Mouse (Mus musculus): ENCODE data around the gene Sf3b5. TPM values are rescaled to one million over a fixed set of nuclear protein-coding genes. Genes with fewer than 3 reads are reported as not detected.
A peak's percentile ranks its signal among the peaks of the same experiment; 100 is the strongest.
"Not testable (repeated sequence)": the region's sequence is repeated elsewhere in the genome, so short reads cannot be mapped to it uniquely, and the experiment has no call there.

Gene Sf3b5
- polyA plus RNA-seq, 1 experiment from 2014 or later, result 45.7 TPM

DNA sequence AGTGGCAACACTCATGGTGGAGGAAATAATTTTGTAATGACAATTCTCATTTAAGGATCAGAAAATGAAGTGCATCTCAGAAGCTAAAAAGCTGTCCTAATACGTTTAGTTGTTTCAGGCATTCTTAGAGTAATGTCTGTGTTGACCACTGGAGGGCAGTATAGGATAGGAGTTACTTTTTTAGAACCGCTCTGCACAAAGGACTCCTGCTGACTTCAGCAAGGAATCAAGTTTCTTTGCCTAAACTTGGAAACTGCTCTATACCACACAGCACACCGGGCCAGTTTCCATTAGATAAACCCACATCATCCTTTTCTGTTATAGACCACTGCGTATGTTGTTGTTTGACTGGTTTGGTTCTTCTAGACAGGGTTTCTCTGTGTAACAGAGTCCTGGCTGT, 11.4 kb downstream of the Sf3b5 start:
- H3K4me3 ChIP-seq, result no peak overlapping the region
- DNase-seq (ENCODE audit: low spot score), result peak; percentile 25
- 28% methylated on average over 4 of the region's 4 CpGs for WGBS
- peaks cover 9% of the 10 kb centered on the region for H3K4me1 ChIP-seq
- no peak overlapping the region for H3K27ac ChIP-seq (replicated peaks)
- H3K27me3 ChIP-seq (ENCODE audit: low read depth, poor library complexity, severe bottlenecking), result no peaks in the 10 kb centered on the region
- H3K36me3 ChIP-seq, result no peaks in the 10 kb centered on the region
- no peaks in the 10 kb centered on the region for H3K9me3 ChIP-seq (replicated peaks)

DNA sequence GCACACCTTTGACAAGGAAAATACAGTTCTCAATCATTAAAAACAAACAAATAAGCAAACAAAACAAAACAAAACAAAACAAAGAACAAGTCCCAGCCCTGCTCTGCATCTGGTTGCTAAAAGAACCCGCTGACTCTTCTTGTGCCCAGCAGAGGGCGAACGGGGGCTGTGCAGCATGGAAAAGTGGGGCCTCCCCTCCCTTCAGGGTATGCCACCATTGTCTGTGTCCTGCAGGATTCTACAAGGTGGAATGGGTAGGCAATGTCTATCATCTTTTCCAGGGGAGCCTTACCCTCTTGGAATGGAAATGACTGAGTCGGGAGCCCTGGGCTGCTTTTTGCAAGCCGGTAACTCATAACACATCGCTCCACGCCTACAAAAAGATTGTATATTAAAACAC, 13.4 kb downstream of the Sf3b5 start:
- H3K36me3 ChIP-seq, result no peaks in the 10 kb centered on the region
- no peak overlapping the region for H3K4me3 ChIP-seq
- WGBS, result 61% methylated on average over 7 of the region's 7 CpGs
- DNase-seq (ENCODE audit: low spot score), result peak; percentile 50
- H3K9me3 ChIP-seq (replicated peaks), result no peaks in the 10 kb centered on the region
- H3K4me1 ChIP-seq, result peaks cover 9% of the 10 kb centered on the region
- no peaks in the 10 kb centered on the region for H3K27me3 ChIP-seq (ENCODE audit: low read depth, poor library complexity, severe bottlenecking)
- no peak overlapping the region for H3K27ac ChIP-seq (replicated peaks)

- H3K4me1 ChIP-seq, result peaks cover 9% of the 10 kb centered on the region
- peak; percentile 7 for DNase-seq (ENCODE audit: low spot score)
- no peaks in the 10 kb centered on the region for H3K27me3 ChIP-seq (ENCODE audit: low read depth, poor library complexity, severe bottlenecking)
- H3K27ac ChIP-seq (replicated peaks), result no peak overlapping the region
- H3K4me3 ChIP-seq, result no peak overlapping the region
- 80% methylated on average over 5 of the region's 5 CpGs for WGBS
- H3K36me3 ChIP-seq, result no peaks in the 10 kb centered on the region
- no peaks in the 10 kb centered on the region for H3K9me3 ChIP-seq (replicated peaks)
These were observed 13.9 kb downstream of the Sf3b5 start for GRCm38 (mm10) chr10:13019026-13019425.

DNA sequence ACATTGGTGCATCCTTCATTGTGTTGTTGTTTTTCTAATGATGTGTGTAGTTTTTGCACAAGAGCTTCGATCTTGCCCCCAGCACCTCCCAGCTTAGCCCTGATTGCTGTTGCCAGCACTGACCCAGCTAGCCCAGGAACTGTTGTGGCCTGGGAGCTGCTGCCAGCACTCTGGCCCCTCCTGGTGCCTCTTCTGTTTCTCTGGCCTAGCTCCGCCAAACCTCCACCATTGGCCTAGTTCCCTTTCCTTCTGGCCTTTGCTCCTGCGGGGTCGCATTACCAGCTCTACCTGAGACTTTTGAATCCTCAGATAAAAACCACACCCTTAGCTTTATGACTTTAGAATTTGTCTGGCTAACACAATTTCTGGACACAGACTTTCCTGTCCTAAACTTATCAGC, 17.0 kb downstream of the Sf3b5 start:
- H3K4me1 ChIP-seq, result peaks cover 9% of the 10 kb centered on the region
- H3K36me3 ChIP-seq, result no peaks in the 10 kb centered on the region
- H3K9me3 ChIP-seq (replicated peaks), result no peaks in the 10 kb centered on the region
- H3K4me3 ChIP-seq, result no peak overlapping the region
- WGBS, result 83% methylated on average over 4 of the region's 4 CpGs
- DNase-seq (ENCODE audit: low spot score), result no peak
- H3K27me3 ChIP-seq (ENCODE audit: low read depth, poor library complexity, severe bottlenecking), result no peaks in the 10 kb centered on the region
- H3K27ac ChIP-seq (replicated peaks), result peak overlapping the region; percentile 6; the same call in 1 of the 2 replicates

DNA sequence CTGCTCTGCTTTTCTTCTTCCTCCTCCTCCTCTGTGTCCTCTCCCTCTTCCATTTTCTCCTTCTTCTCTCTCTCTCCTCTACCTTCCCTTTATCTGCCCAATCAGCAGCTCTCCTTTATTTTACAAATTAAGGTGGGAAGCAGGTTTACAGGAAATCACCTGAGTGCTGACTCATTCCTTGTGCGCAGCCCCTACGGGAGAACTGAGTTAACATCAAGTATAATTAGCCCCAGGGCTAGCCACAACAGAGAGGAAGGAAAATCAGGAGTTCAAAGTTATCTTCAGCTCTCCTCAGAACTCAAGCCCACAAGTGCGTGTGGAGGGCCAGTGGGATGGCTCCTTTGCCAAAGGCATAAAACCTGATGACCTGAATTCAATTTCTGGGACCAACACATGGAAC, 18.8 kb downstream of the Sf3b5 start:
- not testable (repeated sequence) for H3K4me3 ChIP-seq; H3K27ac ChIP-seq (replicated peaks); H3K36me3 ChIP-seq; H3K4me1 ChIP-seq; H3K27me3 ChIP-seq (ENCODE audit: low read depth, poor library complexity, severe bottlenecking); H3K9me3 ChIP-seq (replicated peaks); DNase-seq (ENCODE audit: low spot score)
- 79% methylated on average over 3 of the region's 3 CpGs for WGBS

DNA sequence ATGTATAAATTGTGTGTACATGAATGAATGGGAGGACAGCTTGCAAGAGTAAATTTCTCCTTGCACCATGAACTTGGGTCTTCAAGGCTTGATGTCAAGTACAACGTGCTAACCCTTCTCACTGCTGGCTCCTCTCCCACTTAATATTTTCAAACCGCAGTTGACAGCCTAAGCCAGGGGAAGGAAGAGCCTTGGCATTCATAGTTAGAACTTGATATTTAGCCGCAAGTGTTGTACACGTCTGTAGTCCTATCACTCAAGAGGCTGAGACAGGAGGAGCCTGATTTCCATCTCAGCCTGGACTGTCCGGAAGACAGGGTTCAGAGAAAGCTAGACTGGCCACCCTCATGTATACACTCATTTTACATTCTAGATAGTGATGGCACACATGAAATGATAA, 22.6 kb downstream of the Sf3b5 start:
- Histone ChIP-seq H3K36me3 (no peaks in the 10 kb centered on the region), H3K4me3 (no peak overlapping the region), H3K27ac (replicated peaks) (no peak overlapping the region), H3K4me1 (no peaks in the 10 kb centered on the region), H3K9me3 (replicated peaks) (no peaks in the 10 kb centered on the region), H3K27me3 (ENCODE audit: low read depth, poor library complexity, severe bottlenecking) (no peaks in the 10 kb centered on the region)
- WGBS, result 86% methylated on average over 5 of the region's 5 CpGs
- DNase-seq (ENCODE audit: low spot score), result no peak

GRCm38 (mm10) chr10:13028215-13028614, 23.1 kb downstream of the Sf3b5 start:
- Histone ChIP-seq H3K27ac (replicated peaks) (no peak overlapping the region), H3K27me3 (ENCODE audit: low read depth, poor library complexity, severe bottlenecking) (no peaks in the 10 kb centered on the region), H3K4me3 (no peak overlapping the region), H3K36me3 (no peaks in the 10 kb centered on the region), H3K9me3 (replicated peaks) (no peaks in the 10 kb centered on the region), H3K4me1 (no peaks in the 10 kb centered on the region)
- WGBS, result 89% methylated on average over 1 of the region's 1 CpGs
- peak; percentile 6 for DNase-seq (ENCODE audit: low spot score)

GRCm38 (mm10) chr10:13029416-13029815, 24.3 kb downstream of the Sf3b5 start:
- Histone ChIP-seq H3K27ac (replicated peaks) (no peak overlapping the region), H3K4me1 (no peaks in the 10 kb centered on the region), H3K27me3 (ENCODE audit: low read depth, poor library complexity, severe bottlenecking) (no peaks in the 10 kb centered on the region), H3K36me3 (no peaks in the 10 kb centered on the region), H3K4me3 (no peak overlapping the region), H3K9me3 (replicated peaks) (no peaks in the 10 kb centered on the region)
- WGBS, result 94% methylated on average over 5 of the region's 5 CpGs
- DNase-seq (ENCODE audit: low spot score), result no peak

- no peak overlapping the region for H3K4me3 ChIP-seq
- no peaks in the 10 kb centered on the region for H3K36me3 ChIP-seq
- DNase-seq (ENCODE audit: low spot score), result no peak
- no peaks in the 10 kb centered on the region for H3K9me3 ChIP-seq (replicated peaks)
- no peaks in the 10 kb centered on the region for H3K4me1 ChIP-seq
- H3K27me3 ChIP-seq (ENCODE audit: low read depth, poor library complexity, severe bottlenecking), result no peaks in the 10 kb centered on the region
- WGBS, result 88% methylated on average over 3 of the region's 3 CpGs
- no peak overlapping the region for H3K27ac ChIP-seq (replicated peaks)
These were observed 30.1 kb downstream of the Sf3b5 start for GRCm38 (mm10) chr10:13035270-13035669.

- Histone ChIP-seq H3K36me3 (no peaks in the 10 kb centered on the region), H3K27me3 (ENCODE audit: low read depth, poor library complexity, severe bottlenecking) (no peaks in the 10 kb centered on the region), H3K9me3 (replicated peaks) (no peaks in the 10 kb centered on the region), H3K4me3 (no peak overlapping the region), H3K4me1 (no peaks in the 10 kb centered on the region), H3K27ac (replicated peaks) (no peak overlapping the region)
- 89% methylated on average over 5 of the region's 5 CpGs for WGBS
- DNase-seq (ENCODE audit: low spot score), result no peak
These were observed 34.6 kb downstream of the Sf3b5 start for GRCm38 (mm10) chr10:13039637-13040174.

DNA sequence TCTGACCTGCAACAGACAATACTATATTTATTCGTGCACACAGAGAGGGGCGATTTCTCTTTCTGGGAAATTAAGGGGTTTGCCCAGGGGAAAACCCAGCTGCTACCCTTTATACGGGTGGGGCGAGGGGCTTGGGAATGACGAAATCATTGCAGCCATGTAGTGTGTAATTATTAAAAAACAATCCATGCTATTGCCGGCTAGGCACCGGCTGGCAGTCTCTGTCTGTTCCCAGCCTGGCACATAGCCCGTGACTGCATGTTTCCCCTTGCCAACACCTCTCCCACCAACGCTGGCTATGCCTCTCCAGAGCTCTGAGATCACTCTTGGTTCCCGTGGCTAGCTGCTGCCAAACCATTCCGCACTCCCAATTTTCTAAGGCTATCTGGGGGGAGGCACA, 39.5 kb downstream of the Sf3b5 start:
- Histone ChIP-seq H3K4me1 (no peaks in the 10 kb centered on the region), H3K36me3 (no peaks in the 10 kb centered on the region), H3K4me3 (no peak overlapping the region), H3K27ac (replicated peaks) (no peak overlapping the region), H3K9me3 (replicated peaks) (no peaks in the 10 kb centered on the region), H3K27me3 (ENCODE audit: low read depth, poor library complexity, severe bottlenecking) (no peaks in the 10 kb centered on the region)
- no peak for DNase-seq (ENCODE audit: low spot score)
- 94% methylated on average over 11 of the region's 11 CpGs for WGBS

- Histone ChIP-seq H3K36me3 (no peaks in the 10 kb centered on the region), H3K9me3 (replicated peaks) (0 out of 2 replicates have a peak, but pooled peaks cover 3% of the 10 kb centered on the region), H3K4me1 (no peaks in the 10 kb centered on the region), H3K27ac (replicated peaks) (no peak overlapping the region), H3K4me3 (no peak overlapping the region), H3K27me3 (ENCODE audit: low read depth, poor library complexity, severe bottlenecking) (no peaks in the 10 kb centered on the region)
- 57% methylated on average over 4 of the region's 4 CpGs for WGBS
- no peak for DNase-seq (ENCODE audit: low spot score)
These were observed 42.7 kb downstream of the Sf3b5 start for GRCm38 (mm10) chr10:13047816-13048215.

GRCm38 (mm10) chr10:13056863-13057381, 51.8 kb downstream of the Sf3b5 start:
- no peaks in the 10 kb centered on the region for H3K36me3 ChIP-seq
- DNase-seq (ENCODE audit: low spot score), result no peak
- 87% methylated on average over 6 of the region's 6 CpGs for WGBS

More at GRCm38 (mm10) chr10:13056863-13057381, 51.8 kb downstream of the Sf3b5 start:
- H3K4me1 ChIP-seq, result peaks cover 22% of the 10 kb centered on the region
- 0 out of 2 replicates have a peak, but pooled peaks cover under 1% of the 10 kb centered on the region for H3K9me3 ChIP-seq (replicated peaks)
- peaks cover 40% of the 10 kb centered on the region for H3K27me3 ChIP-seq (ENCODE audit: low read depth, poor library complexity, severe bottlenecking)
- H3K27ac ChIP-seq (replicated peaks), result no peak overlapping the region
- no peak overlapping the region for H3K4me3 ChIP-seq

Data from midbrain, embryonic 10.5 days (tissue).